In the genomic region with DNA sequence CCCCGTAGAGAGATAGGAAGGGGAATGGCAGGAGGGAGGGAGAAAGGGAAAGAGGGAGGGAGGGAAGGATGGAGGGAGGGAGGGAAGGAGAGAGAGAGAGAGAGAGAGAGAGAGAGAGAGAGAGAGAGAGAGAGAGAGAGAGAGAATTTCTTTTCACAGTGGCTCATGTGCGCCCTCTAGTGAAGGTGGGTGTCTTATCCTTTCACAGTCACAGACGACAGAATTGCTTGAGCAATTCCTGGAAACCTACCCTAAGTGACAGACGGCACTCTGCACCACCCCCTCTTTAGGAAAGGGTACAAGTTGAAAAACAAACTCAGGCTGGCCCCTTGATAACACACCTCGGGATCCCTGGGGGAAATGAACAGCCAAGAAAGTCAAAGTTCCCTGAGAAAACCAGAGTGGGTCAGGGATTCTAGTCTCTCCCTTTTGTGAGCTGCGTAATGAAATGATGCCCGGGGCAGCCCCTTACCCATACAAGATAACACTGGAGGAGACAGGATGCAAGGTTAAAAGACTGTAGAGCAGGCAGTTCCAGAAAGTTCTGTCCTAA, we compare ENCODE assay signal across 9 mouse cellular contexts. TPM values are rescaled to one million over a fixed set of nuclear protein-coding genes. Genes with fewer than 3 reads are reported as not detected.
DNase-seq lines count a peak whose midpoint lies in the region; ATAC-seq and TF ChIP-seq lines count a peak whose summit lies in the region.
"Had no signal": no experiment of that assay in that cellular context is flagged by ENCODE, and none has a peak within 500 bp of the region (broad histone marks: within the 10 kb centered on the region; RNA-seq: fewer than 3 reads in every experiment).

No protein-coding gene starts in this region.

- TF ChIP-seq CTCF in C2C12 (IDR thresholded peaks at IDR 0.05; ENCODE audit: control insufficient read depth, insufficient read depth, insufficient read length), result peak; percentile 38
- TF ChIP-seq CTCF in bone marrow macrophage, adult 2 months (IDR thresholded peaks at IDR 0.05; ENCODE audit: low read depth, low read length), result peak; percentile 37; the same call in 1 of the 2 replicates
- peak; percentile 86 for TF ChIP-seq CTCF in kidney, postnatal 0 days (IDR thresholded peaks at IDR 0.05; ENCODE audit: low read depth)

- H3K9me3 ChIP-seq in forebrain, embryonic 10.5 days, result no peaks in the 10 kb centered on the region
- H3K9me3 ChIP-seq in forebrain, embryonic 12.5 days, result no peaks in the 10 kb centered on the region
- H3K9me3 ChIP-seq in embryonic facial prominence, embryonic 14.5 days (ENCODE audit: control insufficient read depth, low read length), result no peaks in the 10 kb centered on the region
- no peaks in the 10 kb centered on the region for H3K9me3 ChIP-seq in kidney, postnatal 0 days (replicated peaks; ENCODE audit: low read length)
- 0 out of 2 replicates have a peak, but pooled peaks cover 2% of the 10 kb centered on the region for H3K9me3 ChIP-seq in lung, embryonic 16.5 days (ENCODE audit: control insufficient read depth, low read length)
- H3K9me3 ChIP-seq: hindbrain, embryonic 15.5 days had no signal

- no peak overlapping the region for H3K27ac ChIP-seq in forebrain, embryonic 10.5 days
- no peak overlapping the region for H3K27ac ChIP-seq in forebrain, embryonic 12.5 days
- no peak overlapping the region for H3K27ac ChIP-seq in bone marrow macrophage, adult 2 months (ENCODE audit: insufficient read depth, low read depth, low read length)
- H3K27ac ChIP-seq in embryonic facial prominence, embryonic 14.5 days (replicated peaks; ENCODE audit: low read depth, low read length), result no peak overlapping the region
- no peak overlapping the region for H3K27ac ChIP-seq in kidney, postnatal 0 days
- H3K27ac ChIP-seq in lung, embryonic 16.5 days (ENCODE audit: low read length), result no peak overlapping the region
- H3K27ac ChIP-seq: hindbrain, embryonic 15.5 days had no signal

- H3K4me1 ChIP-seq in forebrain, embryonic 10.5 days, result no peaks in the 10 kb centered on the region
- H3K4me1 ChIP-seq in forebrain, embryonic 12.5 days, result no peaks in the 10 kb centered on the region
- H3K4me1 ChIP-seq in bone marrow macrophage, adult 2 months (ENCODE audit: control insufficient read depth, insufficient read depth, low read length), result no peaks in the 10 kb centered on the region
- H3K4me1 ChIP-seq in embryonic facial prominence, embryonic 14.5 days (ENCODE audit: control insufficient read depth, insufficient read depth, low read length), result no peaks in the 10 kb centered on the region
- H3K4me1 ChIP-seq in kidney, postnatal 0 days (replicated peaks; ENCODE audit: insufficient read depth, low read length), result no peaks in the 10 kb centered on the region
- H3K4me1 ChIP-seq in lung, embryonic 16.5 days (replicated peaks; ENCODE audit: control insufficient read depth, insufficient read depth, low read length), result peaks cover 3% of the 10 kb centered on the region
- H3K4me1 ChIP-seq: hindbrain, embryonic 15.5 days had no signal

- no peak for ATAC-seq in forebrain, embryonic 12.5 days (ENCODE audit: low FRiP score)
- no peak; the same call in 1 of the 2 replicates for ATAC-seq in embryonic facial prominence, embryonic 14.5 days (ENCODE audit: low read depth)
- no peak for ATAC-seq in kidney, postnatal 0 days (replicated peaks; ENCODE audit: low FRiP score, low read depth)
- peak; percentile 54; the same call in 1 of the 2 replicates for ATAC-seq in lung, embryonic 16.5 days (ENCODE audit: low read depth)

- peak; percentile 37 for DNase-seq in forebrain, embryonic 10.5 days (ENCODE audit: extremely low spot score, low spot score)
- DNase-seq in embryonic facial prominence, embryonic 14.5 days (ENCODE audit: low spot score), result peak; percentile 74
- peak; percentile 74 for DNase-seq in kidney, postnatal 0 days (ENCODE audit: low spot score)
- DNase-seq in right cerebral cortex, postnatal 10 days (ENCODE audit: low spot score in 2 of 2), result peak; percentile 73 to 86

- H3K4me3 ChIP-seq in forebrain, embryonic 10.5 days, result no peak overlapping the region
- H3K4me3 ChIP-seq in forebrain, embryonic 12.5 days (replicated peaks), result no peak overlapping the region
- H3K4me3 ChIP-seq in C2C12 (ENCODE audit: insufficient read depth, poor library complexity, severe bottlenecking), result no peak overlapping the region
- H3K4me3 ChIP-seq in bone marrow macrophage, adult 2 months (ENCODE audit: insufficient read depth, low read length), result no peak overlapping the region
- H3K4me3 ChIP-seq in embryonic facial prominence, embryonic 14.5 days (ENCODE audit: low read depth, low read length), result no peak overlapping the region
- no peak overlapping the region for H3K4me3 ChIP-seq in kidney, postnatal 0 days (replicated peaks; ENCODE audit: low read depth, low read length)
- no peak overlapping the region for H3K4me3 ChIP-seq in lung, embryonic 16.5 days (ENCODE audit: low read length)
- H3K4me3 ChIP-seq: hindbrain, embryonic 15.5 days had no signal

- no peaks in the 10 kb centered on the region for H3K79me3 ChIP-seq in C2C12 (ENCODE audit: low read depth)

- H3K27me3 ChIP-seq in forebrain, embryonic 10.5 days (ENCODE audit: poor library complexity, severe bottlenecking), result no peaks in the 10 kb centered on the region
- H3K27me3 ChIP-seq in forebrain, embryonic 12.5 days, result no peaks in the 10 kb centered on the region; the same call in 1 of the 2 replicates
- H3K27me3 ChIP-seq in C2C12 (ENCODE audit: control insufficient read depth, insufficient read depth, insufficient read length), result no peaks in the 10 kb centered on the region
- no peaks in the 10 kb centered on the region for H3K27me3 ChIP-seq in embryonic facial prominence, embryonic 14.5 days (replicated peaks; ENCODE audit: control insufficient read depth, insufficient read depth, low read length)
- no peaks in the 10 kb centered on the region for H3K27me3 ChIP-seq in kidney, postnatal 0 days (ENCODE audit: insufficient read depth, low read length)
- H3K27me3 ChIP-seq in lung, embryonic 16.5 days (ENCODE audit: control insufficient read depth, insufficient read depth, low read depth, low read length), result peaks cover 2% of the 10 kb centered on the region; the same call in 1 of the 2 replicates
- H3K27me3 ChIP-seq: hindbrain, embryonic 15.5 days had no signal

- no peaks in the 10 kb centered on the region for H3K79me2 ChIP-seq in C2C12 (ENCODE audit: control insufficient read depth, insufficient read depth)

- WGBS in forebrain, embryonic 10.5 days, result 37% methylated on average over 7 of the region's 7 CpGs
- 34% methylated on average over 7 of the region's 7 CpGs for WGBS in forebrain, embryonic 12.5 days
- 32% methylated on average over 7 of the region's 7 CpGs for WGBS in embryonic facial prominence, embryonic 14.5 days
- WGBS in kidney, postnatal 0 days, result 26% methylated on average over 7 of the region's 7 CpGs
- WGBS in lung, embryonic 16.5 days, result 23% methylated on average over 7 of the region's 7 CpGs

- no peak overlapping the region for H3ac ChIP-seq in C2C12 (ENCODE audit: control insufficient read depth, insufficient read length, low read depth)

- no peak overlapping the region for H3K4me2 ChIP-seq in forebrain, embryonic 12.5 days
- no peak overlapping the region for H3K4me2 ChIP-seq in embryonic facial prominence, embryonic 14.5 days (ENCODE audit: low read depth, low read length)
- H3K4me2 ChIP-seq in kidney, postnatal 0 days (ENCODE audit: low read length), result no peak overlapping the region
- H3K4me2 ChIP-seq in lung, embryonic 16.5 days (ENCODE audit: low read depth, low read length), result no peak overlapping the region
- H3K4me2 ChIP-seq: hindbrain, embryonic 15.5 days had no signal

- TF ChIP-seq POLR2A in bone marrow macrophage, adult 2 months (IDR thresholded peaks at IDR 0.05; ENCODE audit: borderline replicate concordance, low read depth, low read length), result no peak

- H3K36me3 ChIP-seq in forebrain, embryonic 10.5 days (replicated peaks), result no peaks in the 10 kb centered on the region
- H3K36me3 ChIP-seq in forebrain, embryonic 12.5 days (replicated peaks), result no peaks in the 10 kb centered on the region
- H3K36me3 ChIP-seq in C2C12 (ENCODE audit: control insufficient read depth, insufficient read depth), result no peaks in the 10 kb centered on the region
- H3K36me3 ChIP-seq in embryonic facial prominence, embryonic 14.5 days (ENCODE audit: control insufficient read depth, insufficient read depth, low read length), result no peaks in the 10 kb centered on the region
- H3K36me3 ChIP-seq in kidney, postnatal 0 days (ENCODE audit: insufficient read depth, low read length), result no peaks in the 10 kb centered on the region
- no peaks in the 10 kb centered on the region for H3K36me3 ChIP-seq in lung, embryonic 16.5 days (ENCODE audit: control insufficient read depth, insufficient read depth, low read length)
- H3K36me3 ChIP-seq: hindbrain, embryonic 15.5 days had no signal

- no peak overlapping the region for H3K9ac ChIP-seq in forebrain, embryonic 12.5 days
- no peak overlapping the region for H3K9ac ChIP-seq in embryonic facial prominence, embryonic 14.5 days (ENCODE audit: low read depth, low read length)
- H3K9ac ChIP-seq in kidney, postnatal 0 days (ENCODE audit: low read depth, low read length), result no peak overlapping the region
- H3K9ac ChIP-seq in lung, embryonic 16.5 days (ENCODE audit: low read length), result no peak overlapping the region
- H3K9ac ChIP-seq: hindbrain, embryonic 15.5 days had no signal

TF ChIP-seq in C2C12, 6 proteins besides CTCF, POLR2A, EP300 and RAD21:
- TF ChIP-seq CEBPB (IDR thresholded peaks at IDR 0.05; ENCODE audit: low read depth), result no peak

RNA-seq across cellular contexts. Expression of gene Ablim1, which starts 11.1 kb away (rescaled TPM):
- polyA plus RNA-seq in forebrain, embryonic 10.5 days (2016; fragmentation: Nextera tagmentation; extraction: Ambion mirVana), result 20.5 and 21.0 TPM in 2 replicates
- 16.5 and 17.7 TPM in 2 replicates for polyA plus RNA-seq in forebrain, embryonic 12.5 days (2016; fragmentation: Nextera tagmentation; extraction: Ambion mirVana)
- polyA plus RNA-seq in C2C12 (2012; fragmentation: generic; extraction: Trizol), result 9.8 TPM
- polyA plus RNA-seq in bone marrow macrophage, adult 2 months (2012; ENCODE audit: insufficient read depth, insufficient read length, missing spikeins), result 0.25 TPM in 1 of 2 replicates, not detected in the other
- 48.5 and 49.3 TPM in 2 replicates for polyA plus RNA-seq in embryonic facial prominence, embryonic 14.5 days (2014; fragmentation: Nextera tagmentation; extraction: Ambion mirVana)
- 40.5 and 41.2 TPM in 2 replicates for polyA plus RNA-seq in kidney, postnatal 0 days (2015; fragmentation: Nextera tagmentation; extraction: Ambion mirVana)
- polyA plus RNA-seq in lung, embryonic 16.5 days (2015; fragmentation: Nextera tagmentation; extraction: Ambion mirVana), result 53.3 and 54.5 TPM in 2 replicates

RNA-seq across cellular contexts. Expression of gene Fam160b1, which starts 34.7 kb away (rescaled TPM):
- polyA plus RNA-seq in forebrain, embryonic 10.5 days (2016; fragmentation: Nextera tagmentation; extraction: Ambion mirVana), result 9.4 and 9.5 TPM in 2 replicates
- 15.7 and 16.7 TPM in 2 replicates for polyA plus RNA-seq in forebrain, embryonic 12.5 days (2016; fragmentation: Nextera tagmentation; extraction: Ambion mirVana)
- 7.3 TPM for polyA plus RNA-seq in C2C12 (2012; fragmentation: generic; extraction: Trizol)
- polyA plus RNA-seq in bone marrow macrophage, adult 2 months (2012; ENCODE audit: insufficient read depth, insufficient read length, missing spikeins), result 18.3 and 24.1 TPM in 2 replicates
- 18.4 and 20.0 TPM in 2 replicates for polyA plus RNA-seq in embryonic facial prominence, embryonic 14.5 days (2014; fragmentation: Nextera tagmentation; extraction: Ambion mirVana)
- 12.6 and 12.8 TPM in 2 replicates for polyA plus RNA-seq in kidney, postnatal 0 days (2015; fragmentation: Nextera tagmentation; extraction: Ambion mirVana)
- polyA plus RNA-seq in lung, embryonic 16.5 days (2015; fragmentation: Nextera tagmentation; extraction: Ambion mirVana), result 15.0 and 15.5 TPM in 2 replicates
